Mouse (Mus musculus) ES-E14 (cell line): ENCODE results near the gene Loxl3.

Experiments used
- CHD2 ChIP-seq: IDR thresholded peaks from 2 replicates; pipeline ENCODE4 v1.6.1; 2014; ENCODE audit warnings: mild to moderate bottlenecking, low read depth, low read length, inconsistent platforms
- HCFC1 ChIP-seq: IDR thresholded peaks from 2 replicates; pipeline ENCODE4 v1.6.1; 2012; ENCODE audit warnings: low read length, inconsistent platforms, borderline replicate concordance; ENCODE audit not compliant: insufficient read depth
- MAFK ChIP-seq: IDR thresholded peaks from 2 replicates; pipeline ENCODE4 v1.6.1; 2014; ENCODE audit warnings: mild to moderate bottlenecking, low read depth, low read length, inconsistent platforms; ENCODE audit not compliant: insufficient read depth
- ZNF384 ChIP-seq: IDR thresholded peaks from 2 replicates; pipeline ENCODE4 v1.6.1; 2012; ENCODE audit warnings: low read depth, low read length, inconsistent platforms

- TF ChIP-seq HCFC1: no peak
- TF ChIP-seq ZNF384: no peak
- TF ChIP-seq MAFK: no peak
- TF ChIP-seq CHD2: no peak
Measured at GRCm38 (mm10) chr6:83043993-83044392, 10.0 kb downstream of the Loxl3 start.
